In genomic region chr11:4697043-4697983, GRCm38 (mm10) we compare ENCODE assay signal across 9 mouse cellular contexts. TPM values are rescaled to one million over a fixed set of nuclear protein-coding genes. Genes with fewer than 3 reads are reported as not detected.
A peak's percentile ranks its signal among the peaks of the same experiment; 100 is the strongest.
DNase-seq lines count a peak whose midpoint lies in the region; ATAC-seq lines count a peak whose summit lies in the region.
"Had no signal": no experiment of that assay in that cellular context is flagged by ENCODE, and none has a peak within 500 bp of the region (broad histone marks: within the 10 kb centered on the region; RNA-seq: fewer than 3 reads in every experiment).

No protein-coding gene starts in this region.

- no peaks in the 10 kb centered on the region for H3K9me3 ChIP-seq in stomach, embryonic 15.5 days
- peaks cover 9% of the 10 kb centered on the region; the same call in 1 of the 2 replicates for H3K9me3 ChIP-seq in forebrain, embryonic 10.5 days

- H3K36me3 ChIP-seq in stomach, embryonic 15.5 days: 0 out of 2 replicates have a peak, but pooled peaks cover 3% of the 10 kb centered on the region
- H3K36me3 ChIP-seq in forebrain, embryonic 10.5 days (replicated peaks): peaks cover 28% of the 10 kb centered on the region

- H3K9ac ChIP-seq in stomach, embryonic 15.5 days: no peak overlapping the region
- H3K9ac ChIP-seq: limb, embryonic 12.5 days had no signal

- ATAC-seq in frontal cortex, adult (ENCODE audit: low TSS enrichment): peak; percentile 81
- ATAC-seq in stomach, embryonic 15.5 days (ENCODE audit: insufficient read depth, low FRiP score, low read depth): peak; percentile 47; the same call in 1 of the 2 replicates

- H3K4me1 ChIP-seq in stomach, embryonic 15.5 days: 0 out of 2 replicates have a peak, but pooled peaks cover 5% of the 10 kb centered on the region
- no peaks in the 10 kb centered on the region for H3K4me1 ChIP-seq in forebrain, embryonic 10.5 days
- H3K4me1 ChIP-seq: limb, embryonic 12.5 days had no signal

- no peaks in the 10 kb centered on the region for H3K27me3 ChIP-seq in stomach, embryonic 15.5 days (replicated peaks)
- no peaks in the 10 kb centered on the region for H3K27me3 ChIP-seq in forebrain, embryonic 10.5 days (ENCODE audit: poor library complexity, severe bottlenecking)
- H3K27me3 ChIP-seq: limb, embryonic 12.5 days had no signal

- no peak overlapping the region for H3K4me2 ChIP-seq in stomach, embryonic 15.5 days
- H3K4me2 ChIP-seq: limb, embryonic 12.5 days had no signal

- no peak overlapping the region for H3K4me3 ChIP-seq in stomach, embryonic 15.5 days (replicated peaks)
- H3K4me3 ChIP-seq in forebrain, embryonic 10.5 days: no peak overlapping the region
- H3K4me3 ChIP-seq: limb, embryonic 12.5 days had no signal

- WGBS in stomach, embryonic 15.5 days: 24% methylated on average over 7 of the region's 7 CpGs
- WGBS in forebrain, embryonic 10.5 days: 69% methylated on average over 7 of the region's 7 CpGs

- no peak overlapping the region for H3K27ac ChIP-seq in stomach, embryonic 15.5 days
- H3K27ac ChIP-seq in forebrain, embryonic 10.5 days: no peak overlapping the region
- H3K27ac ChIP-seq: limb, embryonic 12.5 days had no signal

- peak; percentile 29 for DNase-seq in urinary bladder, postnatal 10 days (ENCODE audit: low spot score)
- DNase-seq in urinary bladder, adult 2 months (ENCODE audit: low spot score): no peak
- peak; percentile 57 to 68 for DNase-seq in kidney, postnatal 25 days
- peak; percentile 79 to 87 for DNase-seq in lung, adult 18-20 months
- DNase-seq in cerebellum, adult 18-20 months: no peak
- no peak for DNase-seq in forebrain, embryonic 10.5 days (ENCODE audit: extremely low spot score, low spot score)

RNA-seq across cellular contexts. Expression of gene Uqcr10, which starts 6.8 kb away (rescaled TPM):
- polyA plus RNA-seq in urinary bladder, adult 2 months (2012; rRNA removed): 1,105 and 1,175 TPM in 2 replicates
- polyA plus RNA-seq in stomach, embryonic 15.5 days (2015; fragmentation: Nextera tagmentation; extraction: Ambion mirVana): 920 and 1,051 TPM in 2 replicates
- 648 and 652 TPM in 2 replicates for polyA plus RNA-seq in forebrain, embryonic 10.5 days (2016; fragmentation: Nextera tagmentation; extraction: Ambion mirVana)

RNA-seq across cellular contexts. Expression of gene Zmat5, which starts 7.2 kb away (rescaled TPM):
- polyA plus RNA-seq in urinary bladder, adult 2 months (2012; rRNA removed): 64.8 and 77.0 TPM in 2 replicates
- 62.8 and 68.1 TPM in 2 replicates for polyA plus RNA-seq in stomach, embryonic 15.5 days (2015; fragmentation: Nextera tagmentation; extraction: Ambion mirVana)
- polyA plus RNA-seq in forebrain, embryonic 10.5 days (2016; fragmentation: Nextera tagmentation; extraction: Ambion mirVana): 76.8 and 79.6 TPM in 2 replicates

RNA-seq across cellular contexts. Expression of gene Cabp7, which starts 49.3 kb away (rescaled TPM):
- polyA plus RNA-seq in urinary bladder, adult 2 months (2012; rRNA removed): 0.46 and 0.65 TPM in 2 replicates
- polyA plus RNA-seq in stomach, embryonic 15.5 days (2015; fragmentation: Nextera tagmentation; extraction: Ambion mirVana): 0.17 and 0.32 TPM in 2 replicates
- polyA plus RNA-seq in forebrain, embryonic 10.5 days (2016; fragmentation: Nextera tagmentation; extraction: Ambion mirVana): 0.15 TPM in 1 of 2 replicates, not detected in the other

RNA-seq across cellular contexts. Expression of gene Ascc2, which starts 59.8 kb away (rescaled TPM):
- polyA plus RNA-seq in urinary bladder, adult 2 months (2012; rRNA removed): 35.0 and 39.9 TPM in 2 replicates
- polyA plus RNA-seq in stomach, embryonic 15.5 days (2015; fragmentation: Nextera tagmentation; extraction: Ambion mirVana): 31.5 and 36.5 TPM in 2 replicates
- 38.1 and 38.7 TPM in 2 replicates for polyA plus RNA-seq in forebrain, embryonic 10.5 days (2016; fragmentation: Nextera tagmentation; extraction: Ambion mirVana)

Comparison
In these comparisons a context has a peak if more than half of its experiments do, and no peak if none do; other contexts are left out.
1. DNase-seq: peak in urinary bladder, postnatal 10 days (single experiment), kidney, postnatal 25 days (2 of 2) and lung, adult 18-20 months (2 of 2); none in urinary bladder, adult 2 months (single experiment), cerebellum, adult 18-20 months (0 of 2) and forebrain, embryonic 10.5 days (single experiment).